Mouse (Mus musculus) stomach, postnatal 0 days (tissue): ENCODE results near the gene Six6. TPM values are rescaled to one million over a fixed set of nuclear protein-coding genes. Genes with fewer than 3 reads are reported as not detected.

Experiments used
- ATAC-seq: fragments of 200-750 bp; cut with Nextera tagmentation; 2 replicates; pipeline ENCODE4 v1.8.0; 2017; ENCODE audit not compliant: low FRiP score, low TSS enrichment
- DNase-seq: peaks from one replicate; pipeline ENCODE4 v3.0.0-alpha.2; 2016; ENCODE audit warnings: low spot score
- H3K27ac ChIP-seq: fragments of 300-500 bp; sonication (generic); replicated peaks from 2 replicates; pipeline ENCODE4 v1.5.1; 2014; ENCODE audit warnings: mild to moderate bottlenecking, control low read depth
- H3K27me3 ChIP-seq: fragments of 300-500 bp; sonication (generic); 2 replicates; pipeline ENCODE4 v1.6.1; 2014; ENCODE audit warnings: low read length; ENCODE audit not compliant: control insufficient read depth, insufficient read depth
- H3K36me3 ChIP-seq: fragments of 300-500 bp; sonication (generic); 2 replicates; pipeline ENCODE4 v1.6.1; 2014; ENCODE audit warnings: low read length, mixed read lengths; ENCODE audit not compliant: control insufficient read depth, insufficient read depth
- H3K4me1 ChIP-seq: fragments of 300-500 bp; sonication (generic); replicated peaks from 2 replicates; pipeline ENCODE4 v1.6.1; 2014; ENCODE audit warnings: antibody characterized with exemption; ENCODE audit not compliant: control insufficient read depth, insufficient read depth
- H3K4me2 ChIP-seq: fragments of 300-500 bp; sonication (generic); replicated peaks from 2 replicates; pipeline ENCODE4 v1.6.1; 2014; ENCODE audit warnings: low read depth, mild to moderate bottlenecking, control low read depth, moderate library complexity
- H3K4me3 ChIP-seq: fragments of 300-500 bp; sonication (generic); 2 replicates; pipeline ENCODE4 v1.5.1; 2014; ENCODE audit warnings: low read depth, low read length, control low read depth
- H3K9ac ChIP-seq: fragments of 300-500 bp; sonication (generic); 2 replicates; pipeline ENCODE4 v1.6.1; 2014; ENCODE audit warnings: mild to moderate bottlenecking, low read length, control low read depth, mixed read lengths
- H3K9me3 ChIP-seq: fragments of 300-500 bp; sonication (generic); 2 replicates; pipeline ENCODE4 v1.6.1; 2016; ENCODE audit warnings: low read length; ENCODE audit not compliant: control insufficient read depth
- CTCF ChIP-seq: IDR thresholded peaks from 2 replicates; pipeline ENCODE4 v1.5.1; 2016; ENCODE audit warnings: antibody characterized with exemption, low read depth, mild to moderate bottlenecking, moderate library complexity
- EP300 ChIP-seq: optimal IDR thresholded peaks from 2 replicates; pipeline ENCODE3; 2016; ENCODE audit warnings: antibody characterized with exemption
- WGBS: fragments of 180-500 bp; shearing (Covaris S2); extraction: QIAGEN DNeasy Blood & Tissue Kit; methylation state at CpG from one replicate; pipeline ENCODE4 v1.1.7; 2014; 5-methylcytosine and 5-hydroxymethylcytosine counted together
- polyA plus RNA-seq: library from polyadenylated mRNA; unstranded; fragments of >200 nt; fragmentation: Nextera tagmentation; extraction: Ambion mirVana; gene quantifications from 2 replicates; pipeline ENCODE4 v1.2.1, GENCODE M21; 2015

The Six6 gene
- polyA plus RNA-seq, 1 experiment from 2014 or later: not detected

- WGBS: 73% methylated on average over 7 of the region's 7 CpGs
Measured at GRCm38 (mm10) chr12:72967541-72967940, 27.8 kb downstream of the Six6 start.

GRCm38 (mm10) chr12:72970620-72971019 is 30.9 kb downstream of the Six6 start:
- Histone ChIP-seq H3K27ac (no peak overlapping the region), H3K4me3 (no peak overlapping the region), H3K4me1 (no peaks in the 10 kb centered on the region), H3K4me2 (no peak overlapping the region), H3K9me3 (no peaks in the 10 kb centered on the region), H3K36me3 (no peaks in the 10 kb centered on the region), H3K9ac (no peak overlapping the region), H3K27me3 (no peaks in the 10 kb centered on the region)
- DNase-seq (no peak), ATAC-seq (no peak)
- WGBS: 65% methylated on average over 14 of the region's 14 CpGs
- TF ChIP-seq CTCF (no peak), EP300 (no peak)

More at GRCm38 (mm10) chr12:72967541-72967940, 27.8 kb downstream of the Six6 start:
- H3K4me1 ChIP-seq: no peaks in the 10 kb centered on the region
- ATAC-seq (no peak), DNase-seq (no peak)
- H3K9ac ChIP-seq: no peak overlapping the region
- no peak overlapping the region for H3K27ac ChIP-seq
- no peak overlapping the region for H3K4me3 ChIP-seq
- H3K36me3 ChIP-seq: no peaks in the 10 kb centered on the region
- H3K27me3 ChIP-seq: no peaks in the 10 kb centered on the region
- TF ChIP-seq EP300: no peak
- TF ChIP-seq CTCF: no peak
- no peaks in the 10 kb centered on the region for H3K9me3 ChIP-seq
- no peak overlapping the region for H3K4me2 ChIP-seq

GRCm38 (mm10) chr12:72973161-72973560 is 33.5 kb downstream of the Six6 start:
- H3K9ac ChIP-seq: no peak overlapping the region
- ATAC-seq (no peak), DNase-seq (peak; percentile 31)
- peak; percentile 81 for TF ChIP-seq CTCF
- TF ChIP-seq EP300: no peak
- H3K4me2 ChIP-seq: no peak overlapping the region
- no peaks in the 10 kb centered on the region for H3K36me3 ChIP-seq
- no peak overlapping the region for H3K4me3 ChIP-seq
- 2% methylated on average over 6 of the region's 6 CpGs for WGBS
- H3K9me3 ChIP-seq: no peaks in the 10 kb centered on the region
- H3K4me1 ChIP-seq: peaks cover 2% of the 10 kb centered on the region; the same call in 1 of the 2 replicates
- H3K27ac ChIP-seq: no peak overlapping the region
- H3K27me3 ChIP-seq: no peaks in the 10 kb centered on the region

GRCm38 (mm10) chr12:72976172-72976571 is 36.5 kb downstream of the Six6 start:
- no peak for DNase-seq
- no peak for ATAC-seq
- Histone ChIP-seq H3K4me2 (peak overlapping the region; percentile 50), H3K27me3 (no peaks in the 10 kb centered on the region), H3K9me3 (no peaks in the 10 kb centered on the region), H3K27ac (no peak overlapping the region), H3K36me3 (no peaks in the 10 kb centered on the region), H3K4me3 (peak overlapping the region; percentile 17; the same call in 1 of the 2 replicates), H3K9ac (no peak overlapping the region), H3K4me1 (peaks cover 2% of the 10 kb centered on the region; the same call in 1 of the 2 replicates)
- 8% methylated on average over 7 of the region's 7 CpGs for WGBS
- TF ChIP-seq CTCF (no peak), EP300 (no peak)

GRCm38 (mm10) chr12:72976718-72977117 is 37.0 kb downstream of the Six6 start:
- Histone ChIP-seq H3K4me3 (peak overlapping the region; percentile 17; the same call in 1 of the 2 replicates), H3K27ac (no peak overlapping the region), H3K4me1 (peaks cover 2% of the 10 kb centered on the region; the same call in 1 of the 2 replicates), H3K36me3 (no peaks in the 10 kb centered on the region), H3K27me3 (no peaks in the 10 kb centered on the region), H3K4me2 (peak overlapping the region; percentile 50), H3K9ac (no peak overlapping the region), H3K9me3 (no peaks in the 10 kb centered on the region)
- TF ChIP-seq CTCF (peak; percentile 93), EP300 (no peak)
- 3% methylated on average over 12 of the region's 12 CpGs for WGBS
- ATAC-seq (peak; percentile 77; the same call in 1 of the 2 replicates), DNase-seq (peak; percentile 71)

GRCm38 (mm10) chr12:72977851-72978250 is 38.2 kb downstream of the Six6 start:
- no peaks in the 10 kb centered on the region for H3K9me3 ChIP-seq
- DNase-seq (no peak), ATAC-seq (no peak)
- no peaks in the 10 kb centered on the region for H3K27me3 ChIP-seq
- H3K4me3 ChIP-seq: no peak overlapping the region
- WGBS: 62% methylated on average over 3 of the region's 3 CpGs
- no peak overlapping the region for H3K27ac ChIP-seq
- H3K4me2 ChIP-seq: no peak overlapping the region
- TF ChIP-seq EP300: no peak
- no peaks in the 10 kb centered on the region for H3K36me3 ChIP-seq
- H3K4me1 ChIP-seq: peaks cover 2% of the 10 kb centered on the region; the same call in 1 of the 2 replicates
- H3K9ac ChIP-seq: no peak overlapping the region
